In the genomic region with DNA sequence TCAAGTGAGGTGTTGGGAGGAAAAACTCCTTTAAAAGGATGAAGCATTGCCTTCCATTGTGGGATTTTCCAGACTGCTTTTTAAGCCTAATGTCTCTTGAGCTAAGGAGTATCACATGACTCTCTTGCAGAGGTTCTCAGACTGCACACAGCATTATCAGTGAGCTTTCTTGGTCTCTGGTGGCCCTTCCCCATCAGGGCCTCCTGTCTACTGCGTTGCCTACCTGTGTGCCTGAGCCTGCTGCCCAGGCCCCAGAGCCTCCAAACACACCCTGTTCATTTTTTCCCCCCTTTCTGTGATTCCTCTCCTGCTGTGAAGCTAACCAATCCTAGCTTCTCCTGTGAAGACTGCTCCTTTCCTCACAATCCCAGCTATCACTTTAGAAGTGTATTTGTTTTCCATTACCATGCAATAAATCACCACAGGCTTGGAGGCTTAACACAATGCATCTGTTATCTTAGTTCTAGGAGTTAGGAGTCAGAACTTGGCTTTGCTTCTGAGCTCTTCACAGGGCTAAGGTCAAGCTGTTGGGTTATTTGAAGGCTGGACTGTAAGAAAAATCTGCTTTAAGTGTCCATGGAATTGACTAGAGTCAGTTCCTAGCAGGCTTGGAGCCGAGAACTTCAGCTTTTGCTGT, we compare ENCODE assay signal across 14 mouse cellular contexts.
DNase-seq lines count a peak whose midpoint lies in the region; ATAC-seq and TF ChIP-seq lines count a peak whose summit lies in the region.
"Had no signal": no experiment of that assay in that cellular context is flagged by ENCODE, and none has a peak within 500 bp of the region (broad histone marks: within the 10 kb centered on the region; RNA-seq: fewer than 3 reads in every experiment).

No protein-coding gene starts in this region.

- H3K36me3 ChIP-seq in limb, embryonic 15.5 days: no peaks in the 10 kb centered on the region
- no peaks in the 10 kb centered on the region; the same call in 1 of the 2 replicates for H3K36me3 ChIP-seq in limb, embryonic 10.5 days
- H3K36me3 ChIP-seq: embryonic facial prominence, embryonic 15.5 days; heart, embryonic 12.5 days; midbrain, embryonic 13.5 days had no signal

- no peaks in the 10 kb centered on the region for H3K9me3 ChIP-seq in limb, embryonic 15.5 days
- no peaks in the 10 kb centered on the region for H3K9me3 ChIP-seq in limb, embryonic 10.5 days (replicated peaks)
- H3K9me3 ChIP-seq: embryonic facial prominence, embryonic 15.5 days; heart, embryonic 12.5 days; midbrain, embryonic 13.5 days had no signal

- TF ChIP-seq POLR2A in olfactory bulb, adult 2 months (IDR thresholded peaks at IDR 0.05; ENCODE audit: insufficient read depth, low read depth, low read length): no peak

- ATAC-seq in frontal cortex, adult (ENCODE audit: low TSS enrichment): 0 out of 2 replicates have a peak, but pooled peaks have one; percentile 20
- ATAC-seq in limb, embryonic 15.5 days (ENCODE audit: insufficient number of reproducible peaks, low FRiP score, low TSS enrichment, low read depth): no peak; the same call in 1 of the 2 replicates
- no peak for ATAC-seq in erythroblast, adult 5-6 weeks (replicated peaks; ENCODE audit: low FRiP score, poor library complexity, severe bottlenecking)
- ATAC-seq: midbrain, embryonic 13.5 days had no signal

- 47% methylated on average over 2 of the region's 2 CpGs for WGBS in limb, embryonic 15.5 days
- WGBS in limb, embryonic 10.5 days: 56% methylated on average over 2 of the region's 2 CpGs
- WGBS in olfactory bulb, adult 2 months: 82% methylated on average over 2 of the region's 2 CpGs

- H3K4me2 ChIP-seq in limb, embryonic 15.5 days: no peak overlapping the region
- H3K4me2 ChIP-seq: embryonic facial prominence, embryonic 15.5 days; heart, embryonic 12.5 days; midbrain, embryonic 13.5 days had no signal

- TF ChIP-seq CTCF in olfactory bulb, adult 2 months (IDR thresholded peaks at IDR 0.05; ENCODE audit: insufficient read depth, low read depth, low read length): no peak

- no peak for DNase-seq in frontal cortex, postnatal 36 days (ENCODE audit: low spot score in 2 of 2)
- DNase-seq in limb, embryonic 10.5 days (ENCODE audit: low spot score): no peak
- peak; percentile 20 for DNase-seq in kidney, adult 9 months
- no peak for DNase-seq in gastrocnemius, adult 8-10 months (ENCODE audit: low spot score in 2 of 2)
- DNase-seq: adrenal gland, postnatal 10 days; gastrocnemius, postnatal 36 days; layer of hippocampus, postnatal 36 days had no signal

- H3K4me3 ChIP-seq in limb, embryonic 15.5 days: no peak overlapping the region
- no peak overlapping the region for H3K4me3 ChIP-seq in limb, embryonic 10.5 days
- H3K4me3 ChIP-seq in olfactory bulb, adult 2 months (ENCODE audit: insufficient read depth, low read depth, low read length): no peak overlapping the region
- H3K4me3 ChIP-seq: embryonic facial prominence, embryonic 15.5 days; heart, embryonic 12.5 days; midbrain, embryonic 13.5 days had no signal

- no peak overlapping the region for H3K9ac ChIP-seq in limb, embryonic 15.5 days
- H3K9ac ChIP-seq: embryonic facial prominence, embryonic 15.5 days; heart, embryonic 12.5 days; midbrain, embryonic 13.5 days had no signal

- no peaks in the 10 kb centered on the region for H3K27me3 ChIP-seq in limb, embryonic 15.5 days
- H3K27me3 ChIP-seq in limb, embryonic 10.5 days (ENCODE audit: low read depth, poor library complexity, severe bottlenecking): no peaks in the 10 kb centered on the region
- H3K27me3 ChIP-seq: embryonic facial prominence, embryonic 15.5 days; heart, embryonic 12.5 days; midbrain, embryonic 13.5 days had no signal

- H3K27ac ChIP-seq in limb, embryonic 15.5 days: peak overlapping the region; percentile 34; the same call in 1 of the 2 replicates
- no peak overlapping the region for H3K27ac ChIP-seq in limb, embryonic 10.5 days
- 0 out of 2 replicates have a peak overlapping the region, but pooled peaks have one; percentile 7 for H3K27ac ChIP-seq in olfactory bulb, adult 2 months (ENCODE audit: insufficient read depth, low read depth, low read length)
- H3K27ac ChIP-seq: embryonic facial prominence, embryonic 15.5 days; midbrain, embryonic 13.5 days had no signal

- peaks cover 3% of the 10 kb centered on the region; the same call in 1 of the 2 replicates for H3K4me1 ChIP-seq in limb, embryonic 15.5 days
- H3K4me1 ChIP-seq in limb, embryonic 10.5 days: peaks cover 11% of the 10 kb centered on the region
- H3K4me1 ChIP-seq in olfactory bulb, adult 2 months (ENCODE audit: control insufficient read depth, insufficient read depth, low read length): peaks cover 3% of the 10 kb centered on the region; the same call in 1 of the 2 replicates
- H3K4me1 ChIP-seq: midbrain, embryonic 13.5 days had no signal
